Mouse (Mus musculus): Measurements from ENCODE around the gene A1cf. TPM values are rescaled to one million over a fixed set of nuclear protein-coding genes. Genes with fewer than 3 reads are reported as not detected.

A1cf gene
- not detected for polyA plus RNA-seq (2014; fragmentation: Illumina TruSeq; extraction: RNeasy Lipid Tissue Mini Kit (QIAGEN cat#74804); ENCODE audit: insufficient read depth, low read depth, low replicate concordance)

GRCm38 (mm10) chr19:31868521-31868920, at the start of gene A1cf:
A1cf (plus strand) TSS chr19:31868764.

Other genes with a start within 250 kb of the A1cf start
- 2.9 TPM for gene Prkg1, start 103.7 kb upstream of the A1cf start, polyA plus RNA-seq (2014; fragmentation: Illumina TruSeq; extraction: RNeasy Lipid Tissue Mini Kit (QIAGEN cat#74804); ENCODE audit: insufficient read depth, low read depth, low replicate concordance)
- 3.8 TPM for gene Asah2, start 239.4 kb downstream of the A1cf start, polyA plus RNA-seq (2014; fragmentation: Illumina TruSeq; extraction: RNeasy Lipid Tissue Mini Kit (QIAGEN cat#74804); ENCODE audit: insufficient read depth, low read depth, low replicate concordance)

Measured in lung, adult 10 weeks (tissue).